Mouse (Mus musculus): ENCODE measurements around the gene Ccl6. TPM values are rescaled to one million over a fixed set of nuclear protein-coding genes. Genes with fewer than 3 reads are reported as not detected.

The Ccl6 gene
- polyA plus RNA-seq, 1 experiment from 2014 or later, result 2.5 TPM

GRCm38 (mm10) chr11:83570189-83570588 lies 22.7 kb downstream of the Ccl6 start:
- H3K27me3 ChIP-seq (ENCODE audit: control insufficient read depth, insufficient read depth, low read length), result no peaks in the 10 kb centered on the region
- no peaks in the 10 kb centered on the region for H3K36me3 ChIP-seq (replicated peaks; ENCODE audit: control insufficient read depth, insufficient read depth)
- no peaks in the 10 kb centered on the region for H3K4me1 ChIP-seq (replicated peaks; ENCODE audit: control insufficient read depth, insufficient read depth, low read length)
- 92% methylated on average over 2 of the region's 2 CpGs for WGBS
- H3K9ac ChIP-seq, result no peak overlapping the region
- H3K27ac ChIP-seq, result no peak overlapping the region
- no peaks in the 10 kb centered on the region for H3K9me3 ChIP-seq (ENCODE audit: control insufficient read depth, low read length)
- H3K4me2 ChIP-seq (replicated peaks), result no peak overlapping the region
- DNase-seq (ENCODE audit: low spot score) (no peak), ATAC-seq (ENCODE audit: low FRiP score) (no peak)
- H3K4me3 ChIP-seq (replicated peaks; ENCODE audit: low read length), result no peak overlapping the region

GRCm38 (mm10) chr11:83569249-83569648 lies 23.6 kb downstream of the Ccl6 start:
- no peak for ATAC-seq (ENCODE audit: low FRiP score)

GRCm38 (mm10) chr11:83568786-83569185 lies 24.1 kb downstream of the Ccl6 start:
- no peak for DNase-seq (ENCODE audit: low spot score)
- Histone ChIP-seq H3K27ac (no peak overlapping the region), H3K4me1 (replicated peaks; ENCODE audit: control insufficient read depth, insufficient read depth, low read length) (no peaks in the 10 kb centered on the region), H3K9ac (no peak overlapping the region), H3K27me3 (ENCODE audit: control insufficient read depth, insufficient read depth, low read length) (no peaks in the 10 kb centered on the region), H3K4me2 (replicated peaks) (no peak overlapping the region), H3K9me3 (ENCODE audit: control insufficient read depth, low read length) (no peaks in the 10 kb centered on the region), H3K4me3 (replicated peaks; ENCODE audit: low read length) (no peak overlapping the region), H3K36me3 (replicated peaks; ENCODE audit: control insufficient read depth, insufficient read depth) (no peaks in the 10 kb centered on the region)
- WGBS, result 83% methylated on average over 3 of the region's 3 CpGs
- ATAC-seq (ENCODE audit: low FRiP score), result no peak

More at GRCm38 (mm10) chr11:83569249-83569648, 23.6 kb downstream of the Ccl6 start:
- Histone ChIP-seq H3K27ac (no peak overlapping the region), H3K4me2 (replicated peaks) (no peak overlapping the region), H3K27me3 (ENCODE audit: control insufficient read depth, insufficient read depth, low read length) (no peaks in the 10 kb centered on the region), H3K4me3 (replicated peaks; ENCODE audit: low read length) (no peak overlapping the region), H3K9me3 (ENCODE audit: control insufficient read depth, low read length) (no peaks in the 10 kb centered on the region), H3K4me1 (replicated peaks; ENCODE audit: control insufficient read depth, insufficient read depth, low read length) (no peaks in the 10 kb centered on the region), H3K9ac (no peak overlapping the region), H3K36me3 (replicated peaks; ENCODE audit: control insufficient read depth, insufficient read depth) (no peaks in the 10 kb centered on the region)
- no peak for DNase-seq (ENCODE audit: low spot score)
- WGBS, result 96% methylated on average over 7 of the region's 7 CpGs

- no peaks in the 10 kb centered on the region for H3K9me3 ChIP-seq (ENCODE audit: control insufficient read depth, low read length)
- WGBS, result 94% methylated on average over 9 of the region's 9 CpGs
- H3K27ac ChIP-seq, result no peak overlapping the region
- DNase-seq (ENCODE audit: low spot score) (no peak), ATAC-seq (ENCODE audit: low FRiP score) (no peak)
- H3K9ac ChIP-seq, result no peak overlapping the region
- no peaks in the 10 kb centered on the region for H3K36me3 ChIP-seq (replicated peaks; ENCODE audit: control insufficient read depth, insufficient read depth)
- H3K4me1 ChIP-seq (replicated peaks; ENCODE audit: control insufficient read depth, insufficient read depth, low read length), result no peaks in the 10 kb centered on the region
- no peak overlapping the region for H3K4me3 ChIP-seq (replicated peaks; ENCODE audit: low read length)
- H3K4me2 ChIP-seq (replicated peaks), result no peak overlapping the region
- no peaks in the 10 kb centered on the region for H3K27me3 ChIP-seq (ENCODE audit: control insufficient read depth, insufficient read depth, low read length)
Observed at GRCm38 (mm10) chr11:83568061-83568460, 24.8 kb downstream of the Ccl6 start.

GRCm38 (mm10) chr11:83567311-83567710 lies 25.6 kb downstream of the Ccl6 start:
- Histone ChIP-seq H3K27me3 (ENCODE audit: control insufficient read depth, insufficient read depth, low read length) (no peaks in the 10 kb centered on the region), H3K4me3 (replicated peaks; ENCODE audit: low read length) (no peak overlapping the region), H3K4me1 (replicated peaks; ENCODE audit: control insufficient read depth, insufficient read depth, low read length) (no peaks in the 10 kb centered on the region), H3K4me2 (replicated peaks) (no peak overlapping the region), H3K27ac (no peak overlapping the region), H3K36me3 (replicated peaks; ENCODE audit: control insufficient read depth, insufficient read depth) (no peaks in the 10 kb centered on the region), H3K9me3 (ENCODE audit: control insufficient read depth, low read length) (no peaks in the 10 kb centered on the region), H3K9ac (no peak overlapping the region)
- DNase-seq (ENCODE audit: low spot score), result no peak
- no peak for ATAC-seq (ENCODE audit: low FRiP score)
- 76% methylated on average over 7 of the region's 7 CpGs for WGBS

- no peaks in the 10 kb centered on the region for H3K27me3 ChIP-seq (ENCODE audit: control insufficient read depth, insufficient read depth, low read length)
- ATAC-seq (ENCODE audit: low FRiP score) (no peak), DNase-seq (ENCODE audit: low spot score) (no peak)
- no peak overlapping the region for H3K9ac ChIP-seq
- no peaks in the 10 kb centered on the region for H3K9me3 ChIP-seq (ENCODE audit: control insufficient read depth, low read length)
- H3K36me3 ChIP-seq (replicated peaks; ENCODE audit: control insufficient read depth, insufficient read depth), result no peaks in the 10 kb centered on the region
- H3K27ac ChIP-seq, result no peak overlapping the region
- H3K4me2 ChIP-seq (replicated peaks), result no peak overlapping the region
- H3K4me3 ChIP-seq (replicated peaks; ENCODE audit: low read length), result no peak overlapping the region
- H3K4me1 ChIP-seq (replicated peaks; ENCODE audit: control insufficient read depth, insufficient read depth, low read length), result no peaks in the 10 kb centered on the region
Observed at GRCm38 (mm10) chr11:83566617-83567016, 26.3 kb downstream of the Ccl6 start.

GRCm38 (mm10) chr11:83563754-83564153 lies 29.1 kb downstream of the Ccl6 start:
- Histone ChIP-seq H3K4me2 (replicated peaks) (no peak overlapping the region), H3K4me3 (replicated peaks; ENCODE audit: low read length) (no peak overlapping the region), H3K4me1 (replicated peaks; ENCODE audit: control insufficient read depth, insufficient read depth, low read length) (no peaks in the 10 kb centered on the region), H3K27me3 (ENCODE audit: control insufficient read depth, insufficient read depth, low read length) (no peaks in the 10 kb centered on the region), H3K27ac (no peak overlapping the region), H3K9me3 (ENCODE audit: control insufficient read depth, low read length) (no peaks in the 10 kb centered on the region), H3K36me3 (replicated peaks; ENCODE audit: control insufficient read depth, insufficient read depth) (no peaks in the 10 kb centered on the region), H3K9ac (no peak overlapping the region)
- DNase-seq (ENCODE audit: low spot score), result no peak
- 82% methylated on average over 2 of the region's 2 CpGs for WGBS
- no peak for ATAC-seq (ENCODE audit: low FRiP score)

GRCm38 (mm10) chr11:83562311-83562887 lies 30.5 kb downstream of the Ccl6 start:
- Histone ChIP-seq H3K4me1 (replicated peaks; ENCODE audit: control insufficient read depth, insufficient read depth, low read length) (no peaks in the 10 kb centered on the region), H3K27ac (no peak overlapping the region), H3K9me3 (ENCODE audit: control insufficient read depth, low read length) (no peaks in the 10 kb centered on the region), H3K4me3 (replicated peaks; ENCODE audit: low read length) (no peak overlapping the region), H3K4me2 (replicated peaks) (no peak overlapping the region), H3K36me3 (replicated peaks; ENCODE audit: control insufficient read depth, insufficient read depth) (no peaks in the 10 kb centered on the region), H3K9ac (no peak overlapping the region), H3K27me3 (ENCODE audit: control insufficient read depth, insufficient read depth, low read length) (no peaks in the 10 kb centered on the region)
- ATAC-seq (ENCODE audit: low FRiP score) (no peak), DNase-seq (ENCODE audit: low spot score) (no peak)
- WGBS, result 69% methylated on average over 6 of the region's 6 CpGs

- no peak for ATAC-seq (ENCODE audit: low FRiP score)
- H3K4me3 ChIP-seq (replicated peaks; ENCODE audit: low read length), result no peak overlapping the region
- WGBS, result 79% methylated on average over 6 of the region's 6 CpGs
- H3K4me2 ChIP-seq (replicated peaks), result no peak overlapping the region
- no peaks in the 10 kb centered on the region for H3K4me1 ChIP-seq (replicated peaks; ENCODE audit: control insufficient read depth, insufficient read depth, low read length)
- H3K27ac ChIP-seq, result no peak overlapping the region
- no peak overlapping the region for H3K9ac ChIP-seq
- H3K36me3 ChIP-seq (replicated peaks; ENCODE audit: control insufficient read depth, insufficient read depth), result no peaks in the 10 kb centered on the region
- H3K27me3 ChIP-seq (ENCODE audit: control insufficient read depth, insufficient read depth, low read length), result no peaks in the 10 kb centered on the region
- DNase-seq (ENCODE audit: low spot score), result no peak
- no peaks in the 10 kb centered on the region for H3K9me3 ChIP-seq (ENCODE audit: control insufficient read depth, low read length)
Observed at GRCm38 (mm10) chr11:83560405-83560804, 32.5 kb downstream of the Ccl6 start.

GRCm38 (mm10) chr11:83557074-83557473 lies 35.8 kb downstream of the Ccl6 start:
- H3K27ac ChIP-seq, result no peak overlapping the region
- H3K9ac ChIP-seq, result 0 out of 2 replicates have a peak overlapping the region, but pooled peaks have one; percentile 3

More at GRCm38 (mm10) chr11:83557074-83557473, 35.8 kb downstream of the Ccl6 start:
- Histone ChIP-seq H3K9me3 (ENCODE audit: control insufficient read depth, low read length) (no peaks in the 10 kb centered on the region), H3K36me3 (replicated peaks; ENCODE audit: control insufficient read depth, insufficient read depth) (no peaks in the 10 kb centered on the region), H3K4me2 (replicated peaks) (no peak overlapping the region), H3K27me3 (ENCODE audit: control insufficient read depth, insufficient read depth, low read length) (no peaks in the 10 kb centered on the region), H3K4me3 (replicated peaks; ENCODE audit: low read length) (no peak overlapping the region), H3K4me1 (replicated peaks; ENCODE audit: control insufficient read depth, insufficient read depth, low read length) (no peaks in the 10 kb centered on the region)
- DNase-seq (ENCODE audit: low spot score) (no peak), ATAC-seq (ENCODE audit: low FRiP score) (no peak)
- 48% methylated on average over 10 of the region's 10 CpGs for WGBS

All from hindbrain, embryonic 14.5 days (tissue).